Mouse (Mus musculus) neural tube, embryonic 14.5 days (tissue): ENCODE results near the gene Dab1. TPM values are rescaled to one million over a fixed set of nuclear protein-coding genes. Genes with fewer than 3 reads are reported as not detected.
A peak's percentile ranks its signal among the peaks of the same experiment; 100 is the strongest.

Experiments used
- ATAC-seq: fragments of 200-750 bp; cut with Nextera tagmentation; 2 replicates; pipeline ENCODE4 v1.8.0; 2017; ENCODE audit warnings: low read depth, mild to moderate bottlenecking, moderate TSS enrichment, moderate library complexity
- H3K27ac ChIP-seq: fragments of 300-500 bp; sonication (generic); 2 replicates; pipeline ENCODE4 v1.5.1; 2014; ENCODE audit warnings: low read depth, mild to moderate bottlenecking, control low read depth, low read length, moderate library complexity, mixed read lengths
- H3K27me3 ChIP-seq: fragments of 300-500 bp; sonication (generic); 2 replicates; pipeline ENCODE4 v1.6.1; 2014; ENCODE audit warnings: low read length; ENCODE audit not compliant: control insufficient read depth, insufficient read depth
- H3K36me3 ChIP-seq: fragments of 300-500 bp; sonication (generic); 2 replicates; pipeline ENCODE4 v1.6.1; 2014; ENCODE audit warnings: low read length, mixed read lengths; ENCODE audit not compliant: control insufficient read depth, insufficient read depth
- H3K4me1 ChIP-seq: fragments of 300-500 bp; sonication (generic); 2 replicates; pipeline ENCODE4 v1.6.1; 2014; ENCODE audit warnings: low read length; ENCODE audit not compliant: control insufficient read depth, insufficient read depth
- H3K4me2 ChIP-seq: fragments of 300-500 bp; sonication (generic); 2 replicates; pipeline ENCODE4 v1.6.1; 2014; ENCODE audit warnings: mild to moderate bottlenecking, low read depth, low read length, control low read depth
- H3K4me3 ChIP-seq: fragments of 300-500 bp; sonication (generic); 2 replicates; pipeline ENCODE4 v1.5.1; 2014; ENCODE audit warnings: low read depth, low read length, control low read depth, mixed read lengths
- H3K9ac ChIP-seq: fragments of 300-500 bp; sonication (generic); replicated peaks from 2 replicates; pipeline ENCODE4 v1.6.1; 2014; ENCODE audit warnings: low read depth, mild to moderate bottlenecking, control low read depth, low read length, mixed read lengths
- H3K9me3 ChIP-seq: fragments of 300-500 bp; sonication (generic); 2 replicates; pipeline ENCODE4 v1.6.1; 2016; ENCODE audit warnings: low read length; ENCODE audit not compliant: control insufficient read depth
- WGBS: fragments of 180-500 bp; shearing (Covaris S2); extraction: QIAGEN DNeasy Blood & Tissue Kit; methylation state at CpG from one replicate; pipeline ENCODE4 v1.1.7; 2014; 5-methylcytosine and 5-hydroxymethylcytosine counted together
- polyA plus RNA-seq: library from polyadenylated mRNA; unstranded; fragments of >200 nt; fragmentation: Nextera tagmentation; extraction: Ambion mirVana; gene quantifications from 2 replicates; pipeline ENCODE4 v1.2.1, GENCODE M21; 2014

Dab1 gene
- polyA plus RNA-seq, 1 experiment from 2014 or later: 58.0 TPM

- 85% methylated on average over 8 of the region's 8 CpGs for WGBS
- Histone ChIP-seq H3K9ac (no peak overlapping the region), H3K9me3 (no peaks in the 10 kb centered on the region), H3K36me3 (no peaks in the 10 kb centered on the region), H3K4me3 (no peak overlapping the region), H3K27me3 (no peaks in the 10 kb centered on the region), H3K4me2 (no peak overlapping the region), H3K4me1 (no peaks in the 10 kb centered on the region), H3K27ac (no peak overlapping the region)
- no peak for ATAC-seq
Observed at GRCm38 (mm10) chr4:104198635-104199034, 579.5 kb downstream of the Dab1 start.

GRCm38 (mm10) chr4:104201686-104202085 is 582.5 kb downstream of the Dab1 start:
- H3K4me3 ChIP-seq: no peak overlapping the region
- H3K4me2 ChIP-seq: no peak overlapping the region
- no peaks in the 10 kb centered on the region for H3K9me3 ChIP-seq
- H3K27me3 ChIP-seq: no peaks in the 10 kb centered on the region
- H3K4me1 ChIP-seq: no peaks in the 10 kb centered on the region
- ATAC-seq: no peak
- H3K27ac ChIP-seq: no peak overlapping the region
- 77% methylated on average over 5 of the region's 5 CpGs for WGBS
- no peaks in the 10 kb centered on the region for H3K36me3 ChIP-seq
- H3K9ac ChIP-seq: no peak overlapping the region

- no peaks in the 10 kb centered on the region for H3K4me1 ChIP-seq
- H3K27me3 ChIP-seq: no peaks in the 10 kb centered on the region
- ATAC-seq: no peak
- H3K27ac ChIP-seq: no peak overlapping the region
- H3K9ac ChIP-seq: no peak overlapping the region
- H3K36me3 ChIP-seq: no peaks in the 10 kb centered on the region
- WGBS: 42% methylated on average over 6 of the region's 6 CpGs
- no peaks in the 10 kb centered on the region for H3K9me3 ChIP-seq
- no peak overlapping the region for H3K4me3 ChIP-seq
- no peak overlapping the region for H3K4me2 ChIP-seq
Observed at GRCm38 (mm10) chr4:104204047-104204446, 584.9 kb downstream of the Dab1 start.

- H3K4me1 ChIP-seq: no peaks in the 10 kb centered on the region
- no peaks in the 10 kb centered on the region for H3K27me3 ChIP-seq
- ATAC-seq: no peak
- H3K4me2 ChIP-seq: no peak overlapping the region
- no peak overlapping the region for H3K27ac ChIP-seq
- no peaks in the 10 kb centered on the region for H3K36me3 ChIP-seq
- H3K9ac ChIP-seq: no peak overlapping the region
- no peaks in the 10 kb centered on the region for H3K9me3 ChIP-seq
- 85% methylated on average over 5 of the region's 5 CpGs for WGBS
- no peak overlapping the region for H3K4me3 ChIP-seq
Observed at GRCm38 (mm10) chr4:104206639-104207038, 587.5 kb downstream of the Dab1 start.

GRCm38 (mm10) chr4:104209081-104209480 is 589.9 kb downstream of the Dab1 start:
- no peaks in the 10 kb centered on the region for H3K4me1 ChIP-seq
- no peak overlapping the region for H3K27ac ChIP-seq
- ATAC-seq: no peak
- H3K9me3 ChIP-seq: no peaks in the 10 kb centered on the region
- H3K4me2 ChIP-seq: no peak overlapping the region
- WGBS: 36% methylated on average over 2 of the region's 2 CpGs
- no peaks in the 10 kb centered on the region for H3K27me3 ChIP-seq
- H3K36me3 ChIP-seq: no peaks in the 10 kb centered on the region
- no peak overlapping the region for H3K4me3 ChIP-seq
- no peak overlapping the region for H3K9ac ChIP-seq

- WGBS: 100% methylated on average over 1 of the region's 1 CpGs
- no peak overlapping the region for H3K4me3 ChIP-seq
- H3K27me3 ChIP-seq: no peaks in the 10 kb centered on the region
- H3K4me2 ChIP-seq: no peak overlapping the region
- no peak overlapping the region for H3K27ac ChIP-seq
- ATAC-seq: no peak
- H3K9me3 ChIP-seq: no peaks in the 10 kb centered on the region
- H3K36me3 ChIP-seq: no peaks in the 10 kb centered on the region
- H3K9ac ChIP-seq: no peak overlapping the region
- H3K4me1 ChIP-seq: no peaks in the 10 kb centered on the region
Observed at GRCm38 (mm10) chr4:104210796-104211195, 591.6 kb downstream of the Dab1 start.

GRCm38 (mm10) chr4:104211531-104212455 is 592.6 kb downstream of the Dab1 start:
- Histone ChIP-seq H3K27me3 (no peaks in the 10 kb centered on the region), H3K4me2 (no peak overlapping the region), H3K9ac (no peak overlapping the region), H3K36me3 (no peaks in the 10 kb centered on the region), H3K4me1 (no peaks in the 10 kb centered on the region), H3K27ac (no peak overlapping the region), H3K4me3 (no peak overlapping the region), H3K9me3 (no peaks in the 10 kb centered on the region)
- 67% methylated on average over 9 of the region's 9 CpGs for WGBS
- ATAC-seq: no peak

GRCm38 (mm10) chr4:104214724-104215123 is 595.6 kb downstream of the Dab1 start:
- peaks cover 4% of the 10 kb centered on the region; the same call in 1 of the 2 replicates for H3K4me1 ChIP-seq
- 31% methylated on average over 7 of the region's 7 CpGs for WGBS
- no peak overlapping the region for H3K4me3 ChIP-seq
- H3K9me3 ChIP-seq: no peaks in the 10 kb centered on the region
- no peaks in the 10 kb centered on the region for H3K27me3 ChIP-seq
- no peak overlapping the region for H3K4me2 ChIP-seq
- no peaks in the 10 kb centered on the region for H3K36me3 ChIP-seq
- ATAC-seq: no peak
- H3K9ac ChIP-seq: no peak overlapping the region
- no peak overlapping the region for H3K27ac ChIP-seq

- Histone ChIP-seq H3K9me3 (no peaks in the 10 kb centered on the region), H3K4me1 (peaks cover 4% of the 10 kb centered on the region; the same call in 1 of the 2 replicates), H3K36me3 (no peaks in the 10 kb centered on the region), H3K9ac (no peak overlapping the region), H3K4me3 (no peak overlapping the region), H3K4me2 (peak overlapping the region; percentile 6; the same call in 1 of the 2 replicates), H3K27ac (no peak overlapping the region), H3K27me3 (no peaks in the 10 kb centered on the region)
- WGBS: 21% methylated on average over 4 of the region's 4 CpGs
- ATAC-seq: no peak
Observed at GRCm38 (mm10) chr4:104217336-104217735, 598.2 kb downstream of the Dab1 start.
